Mouse (Mus musculus) right cerebral cortex, postnatal 14 days (tissue): ENCODE measurements around the gene Lexm.

Experiments used
- DNase-seq: peaks from one replicate; pipeline ENCODE4 v3.0.0; 2022

Gene Lexm

DNA sequence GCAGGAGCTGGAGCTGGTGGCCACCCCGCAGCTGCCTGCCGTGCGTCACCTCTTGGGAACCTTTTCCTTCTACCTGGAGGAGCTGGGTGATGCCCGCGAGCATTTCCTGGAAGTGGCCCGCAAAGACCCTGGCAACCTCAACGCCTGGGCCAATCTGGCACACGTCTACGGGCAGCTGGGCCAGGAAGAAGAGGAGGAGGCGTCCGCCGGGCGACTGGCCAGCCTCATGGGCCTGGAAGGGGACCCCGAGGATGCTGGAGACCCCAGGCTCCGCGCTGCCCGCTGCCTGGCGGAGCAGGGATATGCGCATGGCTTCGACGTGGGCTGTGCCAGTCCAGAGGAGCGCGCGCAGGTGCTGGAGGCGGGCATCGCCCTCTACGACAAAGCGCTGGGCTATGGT is 5.7 kb upstream of the Lexm start:
- DNase-seq, result no peak

DNA sequence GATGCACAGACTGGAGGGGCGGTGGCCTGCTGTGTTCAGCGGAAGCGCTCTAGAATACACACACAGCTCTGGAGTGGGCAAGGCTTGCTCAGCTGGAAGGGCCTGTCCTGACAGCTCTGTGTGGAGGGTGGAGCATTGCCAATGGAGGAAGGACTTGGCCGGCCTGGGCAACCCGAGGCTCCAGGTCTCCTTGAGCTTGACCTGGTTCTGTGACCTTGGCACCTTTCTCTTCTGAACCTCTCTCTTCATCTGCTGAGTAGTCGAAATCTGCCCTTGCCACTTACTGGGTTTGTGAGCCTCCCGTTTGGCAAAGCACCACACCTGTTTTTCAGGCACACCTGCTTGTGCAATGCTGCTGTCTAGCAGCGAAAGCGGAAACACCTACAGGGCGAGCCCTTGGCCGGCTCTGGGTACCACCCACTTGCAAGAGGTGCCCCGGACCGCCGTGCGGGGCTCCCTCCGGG is 5.0 kb upstream of the Lexm start, which contains the start of gene Ttc22:
Ttc22 (plus strand) TSS at position 403 of the 464 bp plus-strand sequence.
- no peak for DNase-seq

DNA sequence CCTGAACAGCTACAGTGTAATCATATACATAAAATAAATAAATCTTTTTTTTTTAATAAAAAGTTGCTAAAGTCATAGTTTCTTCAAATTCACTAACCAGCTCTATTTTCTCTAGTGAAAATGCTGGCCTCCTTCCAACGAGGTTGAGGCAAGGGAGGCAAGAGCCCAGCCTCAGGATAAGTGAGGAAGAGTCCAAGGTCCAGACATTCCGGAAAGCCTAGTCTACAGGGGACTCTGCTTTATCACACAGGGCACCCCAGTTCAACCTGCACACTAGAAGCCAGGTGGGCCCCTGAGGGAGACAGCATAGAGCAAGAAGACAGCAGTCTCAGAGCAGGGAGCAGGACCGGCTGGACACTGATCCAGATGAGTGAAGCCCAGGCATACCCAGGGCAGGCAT is 4.4 kb upstream of the Lexm start:
- DNase-seq, result no peak

DNA sequence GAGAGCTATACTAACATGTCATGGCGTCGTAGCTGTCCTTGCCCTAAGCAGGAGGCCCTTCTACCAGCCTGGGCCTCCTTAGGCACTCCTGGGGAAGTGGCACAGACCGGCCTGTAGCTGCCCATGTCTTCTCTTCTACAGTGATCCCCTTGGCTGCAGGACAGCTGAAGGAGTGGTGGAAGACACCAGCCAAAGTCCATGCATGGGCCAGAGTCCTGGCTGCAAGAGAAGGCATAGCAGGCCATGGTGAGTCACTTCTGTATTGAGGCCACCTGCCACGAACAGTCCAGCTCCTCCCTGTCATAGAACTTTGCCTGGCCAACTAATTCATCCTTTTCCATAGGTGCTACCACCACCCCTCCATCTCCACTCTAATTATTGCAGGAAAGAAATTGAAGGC is 1.9 kb upstream of the Lexm start:
- no peak for DNase-seq

DNA sequence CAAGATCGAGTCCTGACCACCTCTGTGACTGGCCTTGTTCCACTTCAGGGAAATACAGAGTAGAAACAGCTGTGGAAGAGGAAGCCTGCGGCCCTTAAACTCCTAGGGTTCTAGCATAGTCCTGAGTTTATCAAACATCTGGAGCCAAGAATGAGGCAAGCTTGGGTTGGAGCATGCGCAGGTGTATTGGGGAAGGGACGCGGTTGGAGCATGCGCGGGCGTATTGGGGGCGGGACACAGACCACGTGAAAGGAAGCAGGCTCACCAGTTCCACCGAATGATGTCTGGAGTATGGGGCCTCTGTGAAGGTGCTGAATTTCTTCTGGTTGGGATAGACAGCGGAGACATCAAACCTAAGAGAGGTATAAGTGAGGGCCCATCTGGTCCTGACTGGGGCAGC is 1.4 kb downstream of the Lexm start:
- no peak for DNase-seq

DNA sequence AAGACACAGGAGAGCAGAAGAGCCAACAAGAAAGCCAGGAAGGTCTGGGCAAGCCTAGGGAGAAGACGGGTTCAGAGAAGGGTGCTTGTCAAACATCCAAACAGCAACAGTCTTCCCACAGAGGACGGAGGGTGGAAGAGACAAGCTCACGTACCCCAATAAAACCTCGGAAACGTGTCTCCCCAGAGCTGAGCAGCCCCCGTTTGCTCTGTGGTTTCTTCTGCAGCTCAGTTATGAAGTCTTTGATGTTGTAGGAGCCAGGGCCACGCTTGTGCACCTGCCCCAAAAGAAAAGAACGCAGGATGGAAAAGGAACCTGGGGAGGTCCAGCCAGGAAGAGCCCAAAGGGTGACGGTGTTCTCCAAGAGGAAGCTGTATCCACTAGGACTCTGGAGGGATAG is 2.2 kb downstream of the Lexm start:
- no peak for DNase-seq

DNA sequence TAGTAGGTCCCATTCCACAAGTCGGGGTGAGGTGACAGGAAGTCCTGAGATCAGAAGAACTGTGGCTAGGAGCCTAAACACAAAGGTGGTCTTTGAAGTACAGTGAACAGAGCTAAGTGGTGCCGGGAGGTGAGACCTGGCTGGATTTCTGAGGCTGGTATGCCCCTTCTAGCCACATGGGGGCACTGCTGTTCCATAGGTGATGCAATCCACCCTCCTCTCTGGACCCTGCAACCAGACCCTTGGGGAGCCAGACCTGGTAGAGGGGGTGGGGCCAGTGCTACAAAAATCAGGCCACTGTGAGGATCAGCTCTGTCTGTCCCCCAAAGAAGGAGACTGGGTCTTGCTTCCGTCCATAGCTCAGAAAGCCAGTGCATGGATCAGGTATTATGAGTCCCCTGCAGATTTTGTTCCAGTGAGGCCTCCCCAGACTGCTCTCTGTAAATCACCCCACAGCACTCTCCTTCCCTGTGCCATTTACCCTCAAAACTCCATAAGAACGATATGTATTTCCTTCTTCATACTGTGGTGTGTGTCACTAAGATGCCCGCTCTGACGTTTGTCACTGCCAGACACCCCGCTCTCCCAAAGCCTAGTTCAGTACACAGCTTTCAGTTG is 2.8 kb downstream of the Lexm start:
- peak; percentile 71 for DNase-seq

DNA sequence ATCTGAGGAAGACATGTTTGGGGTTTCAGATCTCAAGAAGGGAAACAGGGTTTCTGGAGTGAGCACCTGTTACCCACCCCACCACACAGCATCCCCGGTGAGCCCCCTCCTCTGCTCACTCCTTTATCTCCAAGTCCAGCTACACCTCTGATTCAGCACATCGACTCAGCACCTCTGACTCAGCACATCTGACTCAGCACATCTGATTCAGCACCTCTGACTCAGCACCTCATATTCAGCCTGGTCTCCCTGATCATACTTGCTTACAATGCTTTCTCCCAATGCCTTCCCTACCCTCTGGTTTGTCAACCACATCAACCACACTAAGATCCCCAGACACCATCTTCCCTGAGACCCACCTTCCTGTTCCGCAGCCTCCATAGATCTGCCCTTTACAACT is 3.5 kb downstream of the Lexm start:
- no peak for DNase-seq

DNA sequence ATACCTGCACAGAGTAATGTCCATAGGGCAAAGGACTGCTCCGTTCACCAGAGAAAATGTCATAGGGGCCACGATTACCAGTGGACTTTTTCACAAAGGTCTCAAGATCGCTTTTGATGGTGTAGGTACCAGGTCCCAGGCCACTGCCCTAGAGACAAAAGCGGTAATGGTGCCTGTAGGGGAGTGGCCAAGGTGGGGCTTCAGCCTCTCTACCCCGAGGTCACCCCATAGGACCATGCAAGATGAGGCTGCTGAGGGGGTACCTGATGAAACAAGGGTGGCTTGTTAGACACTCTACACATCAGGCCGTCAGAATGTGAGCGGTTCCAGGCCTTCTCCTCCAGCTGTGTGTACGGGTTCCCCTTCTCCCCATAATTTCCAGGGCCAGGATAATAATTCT is 3.9 kb downstream of the Lexm start:
- DNase-seq, result no peak

DNA sequence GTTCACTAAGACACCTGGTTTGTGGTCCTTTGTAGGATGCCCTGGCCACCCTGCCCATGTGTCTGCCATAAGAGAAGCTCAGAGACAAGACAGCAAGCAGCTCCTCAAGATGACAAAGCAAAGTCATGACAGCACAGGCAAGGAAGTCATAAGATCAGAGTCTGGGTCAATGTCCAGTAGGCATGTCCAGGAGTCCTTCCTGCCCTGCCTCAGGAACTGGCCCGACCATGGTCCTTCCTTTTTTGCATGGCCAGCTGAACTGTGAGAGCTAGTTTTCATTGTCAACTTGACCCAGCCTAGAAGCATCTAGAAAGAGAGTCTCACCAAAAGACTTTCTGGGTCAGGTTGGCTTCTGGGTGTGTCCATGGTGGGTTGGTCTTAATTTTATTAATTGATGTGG is 9.1 kb downstream of the Lexm start:
- no peak for DNase-seq

DNA sequence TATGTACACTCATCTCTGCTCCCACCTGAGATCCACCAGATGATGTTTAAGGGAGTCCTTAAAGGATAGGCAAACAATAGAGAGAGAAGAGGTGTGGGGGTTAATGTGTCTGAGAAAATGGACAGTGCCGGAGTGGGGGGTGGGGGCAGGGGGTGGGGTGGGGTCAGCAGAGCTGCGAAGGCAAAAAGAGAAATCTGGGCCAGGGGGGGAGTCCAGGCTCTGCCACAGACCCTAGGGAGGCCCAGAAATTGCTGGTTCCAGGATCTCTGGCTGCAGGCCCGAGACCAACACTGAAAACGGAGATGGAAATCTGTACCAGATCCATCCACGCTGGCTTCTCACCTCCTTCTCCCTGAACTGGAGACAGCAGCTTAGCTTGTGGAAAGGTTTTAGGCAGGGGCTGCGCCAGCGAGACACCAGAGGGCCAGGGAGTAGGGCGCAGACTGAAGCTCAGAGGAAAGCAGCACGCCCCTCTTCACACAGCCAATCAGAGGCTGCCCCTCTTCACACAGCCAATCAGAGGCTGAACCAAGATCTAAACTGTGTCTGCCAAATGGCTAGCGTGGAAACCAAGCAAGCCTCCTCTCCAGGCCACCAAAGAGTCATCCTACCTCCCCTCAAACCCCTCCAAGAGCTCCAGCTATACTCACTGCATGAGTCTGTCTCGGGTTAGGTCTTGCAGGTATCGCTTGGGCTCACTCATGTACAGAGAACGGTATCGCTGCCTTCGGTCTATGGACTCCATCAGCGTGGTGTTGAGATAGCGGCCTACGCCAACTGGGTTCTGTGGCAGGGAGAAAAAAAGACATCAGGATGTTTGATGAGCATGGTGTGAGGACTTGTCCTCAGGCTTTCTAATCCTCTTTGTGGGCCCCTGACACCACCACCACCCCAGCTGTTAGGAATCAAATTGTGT is 10.1 kb downstream of the Lexm start:
- no peak for DNase-seq

DNA sequence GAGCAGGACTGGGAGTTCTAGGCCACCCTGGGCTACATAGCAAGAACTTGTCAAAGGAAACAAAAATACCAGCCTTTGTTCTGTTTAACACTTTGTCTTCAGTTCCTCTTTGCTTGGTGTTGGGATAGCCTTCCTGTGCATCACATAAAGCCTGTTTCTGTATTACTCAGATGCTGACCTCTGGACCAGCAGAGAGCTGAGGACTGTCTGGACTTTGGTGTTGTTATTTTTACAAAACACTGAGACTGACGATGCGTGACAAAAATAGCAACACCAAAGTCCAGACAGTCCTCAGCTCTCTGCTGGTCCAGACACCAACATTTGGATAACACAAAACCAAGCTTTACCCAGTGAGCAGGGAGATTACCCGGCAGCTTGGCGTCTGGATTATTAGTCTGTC is 16.3 kb downstream of the Lexm start:
- no peak for DNase-seq

DNA sequence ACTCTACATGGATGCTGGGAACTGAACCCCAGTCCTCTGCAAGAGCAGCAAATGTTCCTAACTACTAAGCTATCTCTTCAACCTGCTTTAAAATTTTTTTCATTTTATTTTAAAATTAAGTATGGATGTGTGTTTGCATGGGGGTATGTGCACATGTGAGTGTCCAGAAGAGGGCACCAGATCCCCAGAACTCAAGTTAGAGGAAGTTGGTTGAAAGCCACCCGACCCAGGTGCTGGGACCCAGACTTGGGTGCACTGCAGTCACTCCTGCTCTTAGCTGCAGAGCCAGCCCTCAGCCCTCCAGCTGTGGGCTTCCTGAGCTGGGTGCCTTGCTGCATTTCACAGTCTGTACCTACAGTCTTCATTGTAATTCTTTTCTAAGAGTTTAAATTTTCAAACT is 17.6 kb downstream of the Lexm start:
- no peak for DNase-seq

DNA sequence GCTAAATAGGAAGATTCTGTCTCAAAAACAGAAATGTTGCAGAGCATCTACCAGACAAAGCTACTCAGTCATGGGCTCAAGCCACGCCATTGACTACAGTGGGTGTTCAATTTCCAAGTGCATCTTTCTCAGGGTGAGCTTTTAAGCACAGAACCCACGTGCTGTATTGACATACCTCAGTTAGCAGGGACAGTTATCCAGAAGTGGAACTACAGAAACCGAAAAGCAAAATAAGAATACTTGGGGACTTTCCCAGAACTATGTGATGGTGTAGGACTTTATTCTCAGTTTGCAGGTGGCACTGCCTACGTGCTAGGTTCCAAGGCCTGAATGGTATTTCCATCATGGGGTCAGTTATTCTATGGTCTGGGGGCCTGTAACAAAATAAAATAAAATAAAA is 19.3 kb downstream of the Lexm start:
- DNase-seq, result no peak

DNA sequence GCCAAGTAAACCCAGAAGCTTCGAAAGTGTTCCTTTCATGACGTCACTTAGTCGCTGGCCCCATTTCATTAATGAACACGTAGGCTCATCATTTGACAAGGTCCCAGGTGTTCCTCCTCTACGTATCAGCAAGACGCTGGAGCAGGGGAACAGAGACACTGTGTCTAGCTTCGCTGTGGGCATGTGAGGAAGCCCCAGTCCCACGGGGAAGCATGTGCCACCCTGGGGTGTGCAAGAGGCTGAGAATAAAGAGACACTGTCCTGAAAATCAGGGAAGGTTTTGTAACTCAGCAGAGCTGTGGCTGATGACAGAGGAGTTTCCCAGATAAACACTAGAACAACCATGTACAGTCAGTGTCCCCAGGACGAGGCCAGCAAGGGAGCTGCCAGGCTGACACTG is 20.0 kb downstream of the Lexm start:
- no peak for DNase-seq

DNA sequence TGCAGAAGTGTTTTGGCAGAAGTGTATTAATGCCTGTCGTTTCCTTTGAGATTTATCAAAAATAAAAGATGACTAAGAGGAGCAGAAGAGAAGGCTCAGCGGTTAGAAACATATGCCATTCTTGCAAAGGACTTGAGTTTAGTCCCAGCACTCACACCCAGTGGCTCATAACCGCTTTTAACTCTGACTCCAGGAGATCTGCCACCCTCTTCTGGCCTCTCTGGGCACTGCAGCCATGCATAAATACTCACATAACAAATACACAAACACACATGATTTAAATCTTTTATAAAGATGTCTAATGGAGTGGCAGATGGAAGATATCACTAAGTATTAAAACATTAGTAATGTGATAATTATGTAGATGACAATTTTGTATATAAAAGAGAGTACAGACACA is 20.8 kb downstream of the Lexm start:
- DNase-seq, result no peak

DNA sequence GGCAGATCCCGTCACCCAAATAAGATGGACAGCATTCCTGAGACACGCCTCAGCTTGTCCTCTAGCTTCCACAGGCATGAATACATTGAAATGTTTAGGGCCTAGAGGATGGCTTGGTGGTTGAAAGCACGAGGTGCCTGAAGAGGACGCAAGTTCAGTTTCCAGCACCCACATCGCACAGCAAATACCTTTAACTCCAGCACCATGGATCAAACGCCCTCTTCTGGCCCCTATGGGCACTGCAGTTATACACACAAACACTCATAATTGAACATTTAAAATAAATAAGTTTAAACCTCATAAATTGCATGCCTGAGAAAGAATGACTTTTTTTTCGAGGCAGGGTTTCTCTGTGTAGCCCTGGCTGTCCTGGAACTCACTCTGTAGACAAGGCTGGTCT is 23.4 kb downstream of the Lexm start:
- no peak for DNase-seq

DNA sequence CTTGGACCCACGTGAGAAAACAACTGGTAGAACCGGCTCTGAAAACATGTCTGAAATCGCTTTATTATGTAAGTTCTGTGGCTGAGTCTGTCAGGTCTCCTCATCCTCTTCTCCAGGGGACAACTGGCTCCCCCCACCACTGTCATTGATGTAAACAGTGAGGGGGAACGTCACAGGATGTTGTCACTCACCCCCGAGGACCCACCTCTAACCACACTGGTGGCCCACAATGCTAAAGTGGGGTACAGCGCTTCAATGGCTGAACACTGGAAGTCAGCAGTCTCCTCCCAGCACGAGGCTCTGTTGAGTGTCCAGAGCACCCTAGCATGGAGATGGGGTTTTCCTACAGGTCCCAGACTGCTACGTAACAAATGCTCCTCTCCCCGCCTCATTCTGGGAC is 26.2 kb downstream of the Lexm start:
- DNase-seq, result no peak

DNA sequence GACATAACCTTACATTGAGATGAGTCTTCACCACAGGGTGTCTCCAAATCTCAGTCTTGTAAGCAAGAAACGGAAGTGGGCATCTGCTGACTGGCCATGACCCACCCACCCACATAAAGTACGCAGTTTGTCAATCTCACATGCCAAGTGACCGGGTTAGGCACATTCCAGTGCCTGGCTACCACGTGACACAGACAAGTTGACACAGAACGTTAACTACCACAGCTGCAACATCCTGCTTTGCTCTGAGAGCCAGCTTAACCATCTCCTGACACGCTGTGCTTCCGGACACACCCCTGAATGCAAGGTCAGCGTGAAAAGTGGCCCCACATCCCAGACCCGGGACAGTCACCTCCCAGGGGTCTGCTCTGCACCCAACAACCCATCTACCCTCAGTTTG is 26.9 kb downstream of the Lexm start:
- DNase-seq, result no peak

DNA sequence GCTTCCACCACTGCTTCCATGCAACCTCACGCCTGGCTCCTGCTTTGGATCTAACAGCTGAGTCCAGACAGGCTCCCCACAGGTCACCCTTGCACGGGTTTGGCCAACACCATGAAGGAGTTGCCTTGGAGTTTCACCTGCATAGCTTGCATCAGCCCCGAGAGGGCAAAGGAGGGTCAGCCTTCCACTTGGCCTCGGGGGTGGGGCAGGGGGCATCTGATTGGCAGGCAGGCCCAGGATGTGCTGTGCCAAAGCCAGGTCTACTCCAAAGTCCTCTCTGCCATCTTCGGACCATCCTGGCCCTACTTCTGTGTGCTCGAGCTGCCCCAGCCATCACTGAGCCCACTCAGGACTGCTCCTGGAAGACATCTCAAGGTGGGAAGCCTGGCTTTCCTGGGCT is 30.0 kb downstream of the Lexm start:
- DNase-seq, result no peak

DNA sequence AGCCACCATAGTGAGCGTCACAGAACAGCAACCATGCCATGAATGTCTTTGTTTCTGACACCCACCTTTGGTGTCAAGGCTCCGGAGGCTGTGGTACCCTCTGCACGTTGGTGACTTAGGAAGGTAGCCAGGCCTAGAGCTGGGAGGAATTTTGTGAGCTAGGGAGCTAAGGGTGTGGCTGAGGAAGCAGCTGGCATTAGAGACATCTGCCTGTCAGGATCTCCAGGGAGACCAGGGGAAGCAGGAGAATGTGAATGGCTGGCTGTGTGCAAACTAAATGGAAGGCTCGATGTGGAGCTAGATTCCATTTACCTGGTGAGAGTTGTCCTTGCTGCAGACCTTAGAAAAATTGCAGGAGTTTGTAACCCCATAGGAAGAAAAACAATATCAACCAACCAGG is 32.4 kb downstream of the Lexm start:
- no peak for DNase-seq

DNA sequence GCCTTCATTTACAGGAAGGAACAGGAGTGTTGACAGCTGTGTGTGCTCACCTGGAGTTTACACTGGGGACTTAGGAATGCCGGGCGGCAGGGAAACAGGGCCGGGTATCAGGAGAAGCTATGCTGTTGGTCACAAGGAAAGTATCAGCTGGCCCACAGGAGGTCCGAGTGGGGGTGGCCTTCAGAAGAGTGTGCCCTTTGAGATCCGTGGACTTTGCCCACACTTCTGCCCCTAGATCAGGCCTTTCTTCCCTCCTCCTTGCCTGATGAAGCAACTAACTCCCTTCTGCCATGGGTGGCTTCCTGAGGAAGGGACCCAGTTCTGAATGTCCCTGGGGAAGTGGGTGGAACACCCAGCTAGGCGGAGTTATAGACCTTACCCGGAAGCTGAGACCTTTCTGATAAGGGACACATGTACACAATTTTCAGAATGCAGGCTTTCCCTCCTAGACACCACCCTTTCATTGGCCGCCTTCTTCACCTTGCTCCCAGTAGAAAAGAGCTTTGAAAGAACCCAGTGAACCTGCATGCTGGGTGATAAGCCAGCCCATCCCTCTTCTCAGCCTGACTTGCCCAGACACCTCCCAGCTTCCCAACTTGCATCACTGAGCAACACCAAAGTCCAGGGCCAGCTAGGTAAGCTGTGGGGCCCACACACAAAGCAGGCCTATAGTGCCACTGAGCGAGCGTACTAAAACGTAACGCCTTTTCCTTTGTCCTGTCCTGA is 34.5 kb downstream of the Lexm start:
- no peak for DNase-seq

DNA sequence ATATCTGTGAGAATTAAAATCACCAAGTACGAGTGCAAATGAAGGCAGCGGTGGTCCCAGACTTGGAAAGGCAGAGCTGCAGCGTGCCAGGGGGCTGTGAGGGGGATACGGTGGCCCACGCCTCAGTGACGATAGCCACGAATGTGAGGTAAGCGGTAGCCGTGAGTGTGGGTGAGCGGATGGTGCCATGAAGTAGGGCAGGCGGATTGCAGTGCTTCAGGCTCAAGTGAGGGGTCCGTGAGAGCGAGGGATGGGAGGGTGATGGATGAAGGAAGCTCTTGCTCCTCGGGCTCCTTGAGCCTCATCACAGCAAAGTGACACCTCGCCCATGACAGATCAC is 35.2 kb downstream of the Lexm start:
- DNase-seq, result no peak
